Mouse (Mus musculus): ENCODE data around the gene Hfe. TPM values are rescaled to one million over a fixed set of nuclear protein-coding genes. Genes with fewer than 3 reads are reported as not detected.
"Not testable (repeated sequence)": the region's sequence is repeated elsewhere in the genome, so short reads cannot be mapped to it uniquely, and the experiment has no call there.

The Hfe gene
- polyA plus RNA-seq, 1 experiment from 2014 or later: 2.2 TPM

DNA sequence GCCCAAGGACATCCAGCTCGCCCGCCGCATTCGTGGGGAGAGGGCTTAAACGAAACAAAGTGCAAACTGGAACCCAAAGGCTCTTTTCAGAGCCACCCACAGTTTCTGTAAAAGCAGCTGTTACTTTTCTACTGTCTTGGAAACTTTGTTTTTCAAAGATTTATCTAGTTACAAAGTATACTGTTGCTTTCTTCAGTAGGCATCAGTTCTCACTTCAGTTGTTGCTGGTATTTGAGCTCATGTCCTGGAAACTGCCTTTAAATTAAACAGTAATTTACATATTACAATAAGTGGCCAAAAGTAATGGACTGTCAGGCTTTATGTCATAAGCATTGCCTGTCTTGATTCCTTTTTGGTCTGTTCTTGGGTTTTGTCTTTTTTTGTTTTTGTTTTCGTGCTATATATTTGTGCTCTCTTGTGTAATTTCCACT lies 42.1 kb upstream of the Hfe start:
- Histone ChIP-seq H3K4me1 (replicated peaks; ENCODE audit: control insufficient read depth, insufficient read depth, low read length) (peaks cover 4% of the 10 kb centered on the region; the same call in 1 of the 2 replicates), H3K27me3 (ENCODE audit: control insufficient read depth, insufficient read depth, low read length) (no peaks in the 10 kb centered on the region), H3K27ac (ENCODE audit: low read depth, low read length) (peak overlapping the region; percentile 75), H3K9me3 (ENCODE audit: control insufficient read depth, low read length) (no peaks in the 10 kb centered on the region), H3K9ac (ENCODE audit: low read length) (peak overlapping the region; percentile 74), H3K4me2 (ENCODE audit: low read depth, low read length, severe bottlenecking) (peak overlapping the region; percentile 56), H3K36me3 (ENCODE audit: control insufficient read depth, insufficient read depth, low read length) (no peaks in the 10 kb centered on the region), H3K4me3 (ENCODE audit: low read depth, low read length) (peak overlapping the region; percentile 32)
- ATAC-seq (replicated peaks; ENCODE audit: low FRiP score): no peak
- 1% methylated on average over 6 of the region's 6 CpGs for WGBS
- no peak for DNase-seq (ENCODE audit: low spot score)

DNA sequence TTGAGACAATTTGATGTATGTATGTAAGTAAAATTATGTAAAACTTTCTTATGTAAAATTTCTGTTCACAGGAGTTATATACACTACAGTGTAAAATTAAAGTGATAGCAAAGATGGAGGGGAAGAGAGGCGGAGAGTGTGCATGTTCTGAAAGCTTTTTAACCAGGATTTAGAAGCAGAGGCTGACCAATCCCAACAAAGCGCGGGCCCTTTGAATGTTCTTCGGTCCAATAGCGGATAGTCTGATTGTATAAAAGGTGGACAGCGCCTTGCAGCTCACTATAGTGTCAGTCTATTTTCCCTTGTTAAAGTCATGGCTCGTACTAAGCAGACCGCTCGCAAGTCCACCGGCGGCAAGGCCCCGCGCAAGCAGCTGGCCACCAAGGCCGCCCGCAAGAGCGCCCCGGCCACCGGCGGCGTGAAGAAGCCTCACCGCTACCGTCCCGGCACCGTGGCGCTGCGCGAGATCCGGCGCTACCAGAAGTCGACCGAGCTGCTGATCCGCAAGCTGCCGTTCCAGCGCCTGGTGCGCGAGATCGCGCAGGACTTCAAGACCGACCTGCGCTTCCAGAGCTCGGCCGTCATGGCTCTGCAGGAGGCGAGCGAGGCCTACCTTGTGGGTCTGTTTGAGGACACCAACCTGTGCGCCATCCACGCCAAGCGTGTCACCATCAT lies 41.5 kb upstream of the Hfe start, which contains the start of gene Hist1h3b:
Gene Hist1h3b, plus strand, starts transcription at position 201 of the 675 bp plus-strand sequence.
- Histone ChIP-seq H3K4me2 (ENCODE audit: low read depth, low read length, severe bottlenecking) (peak within 1 kb of the TSS; percentile 56), H3K4me3 (ENCODE audit: low read depth, low read length) (peak within 1 kb of the TSS; percentile 36), H3K9ac (ENCODE audit: low read length) (peak within 1 kb of the TSS; percentile 74), H3K27ac (ENCODE audit: low read depth, low read length) (peak within 1 kb of the TSS; percentile 97)
- DNase-seq (ENCODE audit: low spot score) (peak; percentile 91), ATAC-seq (replicated peaks; ENCODE audit: low FRiP score) (peak; percentile 91)
- WGBS: under 1% methylated on average over 16 of the region's 47 CpGs
- not testable (repeated sequence) for H3K27me3 ChIP-seq (ENCODE audit: control insufficient read depth, insufficient read depth, low read length); H3K36me3 ChIP-seq (ENCODE audit: control insufficient read depth, insufficient read depth, low read length); H3K9me3 ChIP-seq (ENCODE audit: control insufficient read depth, low read length); H3K4me1 ChIP-seq (replicated peaks; ENCODE audit: control insufficient read depth, insufficient read depth, low read length)

DNA sequence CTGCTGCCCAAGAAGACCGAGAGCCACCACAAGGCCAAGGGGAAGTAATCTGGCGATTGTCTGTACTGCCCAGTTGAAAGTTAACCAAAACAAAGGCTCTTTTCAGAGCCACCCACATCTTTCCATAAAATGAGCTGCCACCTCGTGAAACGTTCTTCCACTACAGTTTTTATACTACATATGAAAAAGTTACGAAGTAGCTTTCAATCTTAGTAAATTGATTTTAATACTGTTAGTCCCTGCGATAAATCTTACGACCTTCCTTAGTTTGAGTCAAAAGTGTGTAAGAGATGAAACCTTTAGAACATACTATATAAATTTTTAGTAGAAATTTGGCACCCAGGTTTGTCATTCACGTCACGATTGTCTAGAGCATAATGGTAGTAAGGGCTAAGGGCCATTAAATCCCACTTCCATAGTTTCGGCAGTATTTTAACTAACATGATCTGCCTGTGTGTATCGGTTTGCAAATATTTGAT lies 40.9 kb upstream of the Hfe start:
- ATAC-seq (replicated peaks; ENCODE audit: low FRiP score) (peak; percentile 31; the same call in 1 of the 2 replicates), DNase-seq (ENCODE audit: low spot score) (no peak)
- Histone ChIP-seq H3K4me3 (ENCODE audit: low read depth, low read length) (peak overlapping the region; percentile 36), H3K27me3 (ENCODE audit: control insufficient read depth, insufficient read depth, low read length) (no peaks in the 10 kb centered on the region), H3K9ac (ENCODE audit: low read length) (peak overlapping the region; percentile 72), H3K27ac (ENCODE audit: low read depth, low read length) (peak overlapping the region; percentile 97), H3K9me3 (ENCODE audit: control insufficient read depth, low read length) (no peaks in the 10 kb centered on the region), H3K4me1 (replicated peaks; ENCODE audit: control insufficient read depth, insufficient read depth, low read length) (no peaks in the 10 kb centered on the region; the same call in 1 of the 2 replicates), H3K36me3 (ENCODE audit: control insufficient read depth, insufficient read depth, low read length) (no peaks in the 10 kb centered on the region), H3K4me2 (ENCODE audit: low read depth, low read length, severe bottlenecking) (peak overlapping the region; percentile 40)
- WGBS: under 1% methylated on average over 11 of the region's 11 CpGs

DNA sequence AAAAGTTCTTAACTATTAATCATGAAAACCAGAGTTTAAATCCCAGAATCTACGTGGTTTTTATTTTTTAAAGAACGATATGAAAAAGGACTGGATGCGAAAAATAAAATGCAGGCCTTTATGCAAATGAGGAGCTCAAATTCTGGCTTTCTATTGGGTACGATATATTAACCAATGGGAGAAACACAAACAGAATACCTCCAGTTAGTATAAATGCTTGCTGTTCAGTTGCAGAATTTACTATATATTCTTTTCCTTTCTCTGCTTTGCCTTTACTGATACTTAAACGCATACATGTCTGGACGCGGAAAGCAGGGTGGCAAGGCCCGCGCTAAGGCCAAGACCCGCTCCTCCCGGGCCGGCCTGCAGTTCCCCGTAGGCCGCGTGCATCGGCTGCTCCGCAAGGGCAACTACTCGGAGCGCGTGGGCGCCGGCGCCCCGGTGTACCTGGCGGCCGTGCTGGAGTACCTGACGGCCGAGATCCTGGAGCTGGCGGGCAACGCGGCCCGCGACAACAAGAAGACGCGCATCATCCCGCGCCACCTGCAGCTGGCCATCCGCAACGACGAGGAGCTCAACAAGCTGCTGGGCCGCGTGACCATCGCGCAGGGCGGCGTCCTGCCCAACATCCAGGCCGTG lies 40.3 kb upstream of the Hfe start, which contains the start of gene Hist1h2ab:
Gene Hist1h2ab, plus strand, starts transcription at position 288 of the 639 bp plus-strand sequence.
- H3K9me3 ChIP-seq (ENCODE audit: control insufficient read depth, low read length); H3K36me3 ChIP-seq (ENCODE audit: control insufficient read depth, insufficient read depth, low read length); H3K27me3 ChIP-seq (ENCODE audit: control insufficient read depth, insufficient read depth, low read length); H3K4me1 ChIP-seq (replicated peaks; ENCODE audit: control insufficient read depth, insufficient read depth, low read length): not testable (repeated sequence)
- DNase-seq (ENCODE audit: low spot score) (peak; percentile 89), ATAC-seq (replicated peaks; ENCODE audit: low FRiP score) (peak; percentile 58)
- Histone ChIP-seq H3K9ac (ENCODE audit: low read length) (peak within 1 kb of the TSS; percentile 72), H3K27ac (ENCODE audit: low read depth, low read length) (peak within 1 kb of the TSS; percentile 97), H3K4me2 (ENCODE audit: low read depth, low read length, severe bottlenecking) (peak within 1 kb of the TSS; percentile 40), H3K4me3 (ENCODE audit: low read depth, low read length) (peak within 1 kb of the TSS; percentile 36)
- WGBS: under 1% methylated on average over 27 of the region's 47 CpGs

DNA sequence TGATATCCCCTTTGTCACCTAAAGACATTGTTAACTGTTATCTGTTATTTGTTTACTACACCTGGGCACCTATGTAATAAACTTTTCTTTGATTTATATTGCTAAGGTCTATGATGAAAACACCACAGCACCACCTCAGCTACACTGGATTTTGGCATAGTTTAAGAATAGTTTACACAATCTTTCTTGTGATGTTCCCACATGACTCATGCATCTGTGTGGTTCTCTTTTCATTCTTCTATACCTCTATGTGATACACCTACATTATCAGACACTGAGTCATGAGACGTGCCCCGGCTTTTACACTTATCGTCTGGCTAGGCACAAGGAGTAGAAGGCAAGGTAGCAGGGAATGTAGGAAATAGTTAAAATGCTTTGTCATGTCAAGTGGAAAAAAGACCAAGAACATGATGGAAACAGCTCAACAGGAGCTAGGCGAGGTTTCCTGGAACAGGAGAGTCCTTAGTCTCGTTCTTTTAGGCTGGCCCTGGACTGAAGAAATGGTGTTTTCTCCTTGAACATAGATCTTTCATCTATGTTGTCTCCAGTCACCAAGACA lies 39.0 kb upstream of the Hfe start:
- H3K9me3 ChIP-seq (ENCODE audit: control insufficient read depth, low read length): no peaks in the 10 kb centered on the region
- H3K9ac ChIP-seq (ENCODE audit: low read length): no peak overlapping the region
- H3K27me3 ChIP-seq (ENCODE audit: control insufficient read depth, insufficient read depth, low read length): no peaks in the 10 kb centered on the region
- WGBS: 92% methylated on average over 5 of the region's 5 CpGs
- ATAC-seq (replicated peaks; ENCODE audit: low FRiP score) (no peak), DNase-seq (ENCODE audit: low spot score) (no peak)
- H3K4me1 ChIP-seq (replicated peaks; ENCODE audit: control insufficient read depth, insufficient read depth, low read length): no peaks in the 10 kb centered on the region; the same call in 1 of the 2 replicates
- peak overlapping the region; percentile 97 for H3K27ac ChIP-seq (ENCODE audit: low read depth, low read length)
- H3K36me3 ChIP-seq (ENCODE audit: control insufficient read depth, insufficient read depth, low read length): no peaks in the 10 kb centered on the region
- H3K4me2 ChIP-seq (ENCODE audit: low read depth, low read length, severe bottlenecking): no peak overlapping the region
- H3K4me3 ChIP-seq (ENCODE audit: low read depth, low read length): no peak overlapping the region

DNA sequence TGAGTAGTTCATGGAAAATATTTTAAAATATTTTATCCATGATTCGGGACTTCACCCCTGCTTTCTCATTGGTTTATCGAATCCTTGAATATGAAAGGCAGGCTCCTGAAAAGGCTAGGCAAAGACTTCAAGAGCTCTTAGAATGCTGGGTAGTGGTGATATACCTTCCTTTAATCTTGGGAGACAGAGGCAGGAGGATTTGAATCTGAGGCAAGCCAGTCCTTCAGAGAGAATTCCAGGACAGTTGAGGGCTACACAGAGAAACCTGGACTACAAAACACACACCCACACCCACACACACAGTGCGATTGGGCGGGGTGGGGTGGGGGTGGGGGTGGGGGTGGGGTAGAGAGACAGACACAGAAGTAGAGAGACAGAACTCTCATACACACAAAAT lies 37.2 kb upstream of the Hfe start:
- Histone ChIP-seq H3K4me1 (replicated peaks; ENCODE audit: control insufficient read depth, insufficient read depth, low read length) (no peaks in the 10 kb centered on the region; the same call in 1 of the 2 replicates), H3K27me3 (ENCODE audit: control insufficient read depth, insufficient read depth, low read length) (no peaks in the 10 kb centered on the region), H3K4me3 (ENCODE audit: low read depth, low read length) (no peak overlapping the region; the same call in 1 of the 2 replicates), H3K4me2 (ENCODE audit: low read depth, low read length, severe bottlenecking) (peak overlapping the region; percentile 35; the same call in 1 of the 2 replicates), H3K9ac (ENCODE audit: low read length) (peak overlapping the region; percentile 72), H3K36me3 (ENCODE audit: control insufficient read depth, insufficient read depth, low read length) (no peaks in the 10 kb centered on the region), H3K27ac (ENCODE audit: low read depth, low read length) (peak overlapping the region; percentile 99), H3K9me3 (ENCODE audit: control insufficient read depth, low read length) (no peaks in the 10 kb centered on the region)
- WGBS: 6% methylated on average over 4 of the region's 4 CpGs
- no peak for DNase-seq (ENCODE audit: low spot score)
- ATAC-seq (replicated peaks; ENCODE audit: low FRiP score): no peak

DNA sequence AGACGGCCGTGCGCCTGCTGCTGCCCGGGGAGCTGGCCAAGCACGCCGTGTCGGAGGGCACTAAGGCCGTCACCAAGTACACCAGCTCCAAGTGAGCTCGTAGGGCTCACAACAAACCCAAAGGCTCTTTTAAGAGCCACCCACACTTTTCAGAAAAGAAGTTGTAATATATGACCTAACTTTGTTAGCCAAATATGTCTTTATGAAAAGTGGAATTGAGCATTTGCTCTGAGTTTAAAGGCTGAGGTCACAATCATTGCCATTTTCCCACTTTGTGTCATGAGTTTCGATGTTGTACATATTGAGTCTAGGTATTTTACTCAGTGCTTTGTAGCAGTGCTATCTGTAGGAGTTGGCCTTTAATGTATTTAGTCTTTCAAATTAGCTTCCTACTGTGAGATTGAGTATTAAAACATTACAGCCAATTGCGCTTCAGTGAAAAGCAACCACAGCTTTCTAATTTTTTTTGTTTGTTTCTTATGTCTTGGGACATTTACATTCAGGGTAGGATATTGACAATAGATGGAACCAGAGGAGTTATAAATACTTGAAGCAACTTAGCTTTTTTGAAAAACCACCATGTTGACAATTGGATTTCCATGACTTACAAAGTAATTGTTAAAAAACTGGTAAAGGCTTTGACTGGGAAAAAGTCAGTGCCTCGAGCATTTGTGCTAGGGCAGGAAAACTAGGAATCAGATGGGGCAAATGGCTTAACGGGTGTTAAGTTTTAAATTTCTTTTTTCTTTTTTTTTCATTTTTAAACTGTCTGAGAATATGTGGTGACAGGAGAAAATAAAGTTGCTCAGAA lies 36.6 kb upstream of the Hfe start:
- Histone ChIP-seq H3K4me2 (ENCODE audit: low read depth, low read length, severe bottlenecking) (peak overlapping the region; percentile 60), H3K9me3 (ENCODE audit: control insufficient read depth, low read length) (no peaks in the 10 kb centered on the region), H3K36me3 (ENCODE audit: control insufficient read depth, insufficient read depth, low read length) (no peaks in the 10 kb centered on the region), H3K9ac (ENCODE audit: low read length) (peak overlapping the region; percentile 72), H3K4me3 (ENCODE audit: low read depth, low read length) (peak overlapping the region; percentile 38), H3K27me3 (ENCODE audit: control insufficient read depth, insufficient read depth, low read length) (no peaks in the 10 kb centered on the region), H3K4me1 (replicated peaks; ENCODE audit: control insufficient read depth, insufficient read depth, low read length) (no peaks in the 10 kb centered on the region; the same call in 1 of the 2 replicates), H3K27ac (ENCODE audit: low read depth, low read length) (peak overlapping the region; percentile 99)
- 2% methylated on average over 13 of the region's 13 CpGs for WGBS
- DNase-seq (ENCODE audit: low spot score) (no peak), ATAC-seq (replicated peaks; ENCODE audit: low FRiP score) (peak; percentile 1; the same call in 1 of the 2 replicates)
